Mouse (Mus musculus): Measurements from ENCODE around the gene C1qtnf2. TPM values are rescaled to one million over a fixed set of nuclear protein-coding genes. Genes with fewer than 3 reads are reported as not detected.

C1qtnf2 gene
- polyA plus RNA-seq, 1 experiment, result not detected

- TF ChIP-seq CTCF (IDR thresholded peaks at IDR 0.05; ENCODE audit: insufficient read depth, low read depth, low read length), result no peak
- TF ChIP-seq POLR2A (IDR thresholded peaks at IDR 0.05; ENCODE audit: insufficient read depth, low read depth, low read length), result no peak
- Histone ChIP-seq H3K4me3 (ENCODE audit: insufficient read depth, low read depth, low read length) (no peak overlapping the region), H3K27ac (ENCODE audit: insufficient read depth, low read depth, low read length) (no peak overlapping the region), H3K4me1 (ENCODE audit: control insufficient read depth, insufficient read depth, low read length) (0 out of 2 replicates have a peak, but pooled peaks cover 2% of the 10 kb centered on the region)
Measured at GRCm38 (mm10) chr11:43518086-43518485, 44.0 kb downstream of the C1qtnf2 start.

GRCm38 (mm10) chr11:43518821-43519220, 44.7 kb downstream of the C1qtnf2 start:
- Histone ChIP-seq H3K4me1 (ENCODE audit: control insufficient read depth, insufficient read depth, low read length) (0 out of 2 replicates have a peak, but pooled peaks cover 2% of the 10 kb centered on the region), H3K27ac (ENCODE audit: insufficient read depth, low read depth, low read length) (no peak overlapping the region), H3K4me3 (ENCODE audit: insufficient read depth, low read depth, low read length) (no peak overlapping the region)
- TF ChIP-seq CTCF (IDR thresholded peaks at IDR 0.05; ENCODE audit: insufficient read depth, low read depth, low read length), result no peak
- no peak for TF ChIP-seq POLR2A (IDR thresholded peaks at IDR 0.05; ENCODE audit: insufficient read depth, low read depth, low read length)

- no peak overlapping the region for H3K27ac ChIP-seq (ENCODE audit: insufficient read depth, low read depth, low read length)
- WGBS, result 86% methylated on average over 3 of the region's 3 CpGs
- 0 out of 2 replicates have a peak, but pooled peaks cover 2% of the 10 kb centered on the region for H3K4me1 ChIP-seq (ENCODE audit: control insufficient read depth, insufficient read depth, low read length)
- H3K4me3 ChIP-seq (ENCODE audit: insufficient read depth, low read depth, low read length), result no peak overlapping the region
- TF ChIP-seq POLR2A (IDR thresholded peaks at IDR 0.05; ENCODE audit: insufficient read depth, low read depth, low read length) (no peak), CTCF (IDR thresholded peaks at IDR 0.05; ENCODE audit: insufficient read depth, low read depth, low read length) (no peak)
Measured at GRCm38 (mm10) chr11:43520521-43520920, 46.4 kb downstream of the C1qtnf2 start.

GRCm38 (mm10) chr11:43528078-43528682, 54.1 kb downstream of the C1qtnf2 start:
- peak overlapping the region; percentile 90 for H3K4me3 ChIP-seq (ENCODE audit: insufficient read depth, low read depth, low read length)
- no peak overlapping the region for H3K27ac ChIP-seq (ENCODE audit: insufficient read depth, low read depth, low read length)
- 2% methylated on average over 25 of the region's 25 CpGs for WGBS
- peaks cover 5% of the 10 kb centered on the region for H3K4me1 ChIP-seq (ENCODE audit: control insufficient read depth, insufficient read depth, low read length)
- TF ChIP-seq CTCF (IDR thresholded peaks at IDR 0.05; ENCODE audit: insufficient read depth, low read depth, low read length) (no peak; the same call in 1 of the 2 replicates), POLR2A (IDR thresholded peaks at IDR 0.05; ENCODE audit: insufficient read depth, low read depth, low read length) (no peak)

- TF ChIP-seq CTCF (IDR thresholded peaks at IDR 0.05; ENCODE audit: insufficient read depth, low read depth, low read length), result no peak
- no peak; the same call in 1 of the 2 replicates for TF ChIP-seq POLR2A (IDR thresholded peaks at IDR 0.05; ENCODE audit: insufficient read depth, low read depth, low read length)
- under 1% methylated on average over 79 of the region's 79 CpGs for WGBS
Measured at GRCm38 (mm10) chr11:43528683-43529499, 54.8 kb downstream of the C1qtnf2 start, which contains the start of gene Ccnjl. Gene Ccnjl (plus strand): TSS chr11:43528784.

DNA sequence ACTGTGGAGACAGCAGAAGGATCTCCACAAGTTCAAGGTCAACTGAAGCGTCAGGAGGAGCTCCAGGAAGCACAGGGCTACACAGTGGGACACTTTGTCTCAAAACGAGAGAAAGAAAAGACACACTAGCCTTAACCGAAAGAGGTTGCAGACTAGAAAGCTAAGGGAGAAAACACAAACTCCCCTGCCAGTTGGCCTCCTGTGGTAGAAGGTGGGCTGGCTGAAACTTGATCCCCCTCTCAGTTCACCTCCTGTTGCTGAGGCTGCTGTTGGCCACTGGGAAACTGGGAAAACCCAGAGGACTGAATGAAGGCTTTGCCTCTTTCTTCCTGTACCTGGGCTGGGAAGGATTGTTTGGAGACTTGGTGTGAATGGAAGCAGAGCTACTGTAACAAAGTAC, 56.0 kb downstream of the C1qtnf2 start:
- no peak overlapping the region for H3K4me3 ChIP-seq (ENCODE audit: insufficient read depth, low read depth, low read length)
- 85% methylated on average over 3 of the region's 3 CpGs for WGBS
- H3K4me1 ChIP-seq (ENCODE audit: control insufficient read depth, insufficient read depth, low read length), result peaks cover 5% of the 10 kb centered on the region
- TF ChIP-seq CTCF (IDR thresholded peaks at IDR 0.05; ENCODE audit: insufficient read depth, low read depth, low read length), result no peak
- TF ChIP-seq POLR2A (IDR thresholded peaks at IDR 0.05; ENCODE audit: insufficient read depth, low read depth, low read length), result no peak
- H3K27ac ChIP-seq (ENCODE audit: insufficient read depth, low read depth, low read length), result no peak overlapping the region

More at GRCm38 (mm10) chr11:43528683-43529499, 54.8 kb downstream of the C1qtnf2 start, which contains the start of gene Ccnjl:
- Histone ChIP-seq H3K4me3 (ENCODE audit: insufficient read depth, low read depth, low read length) (peak within 1 kb of the TSS; percentile 90), H3K4me1 (ENCODE audit: control insufficient read depth, insufficient read depth, low read length) (peaks cover 5% of the 10 kb centered on the region), H3K27ac (ENCODE audit: insufficient read depth, low read depth, low read length) (no peak within 1 kb of the TSS)

DNA sequence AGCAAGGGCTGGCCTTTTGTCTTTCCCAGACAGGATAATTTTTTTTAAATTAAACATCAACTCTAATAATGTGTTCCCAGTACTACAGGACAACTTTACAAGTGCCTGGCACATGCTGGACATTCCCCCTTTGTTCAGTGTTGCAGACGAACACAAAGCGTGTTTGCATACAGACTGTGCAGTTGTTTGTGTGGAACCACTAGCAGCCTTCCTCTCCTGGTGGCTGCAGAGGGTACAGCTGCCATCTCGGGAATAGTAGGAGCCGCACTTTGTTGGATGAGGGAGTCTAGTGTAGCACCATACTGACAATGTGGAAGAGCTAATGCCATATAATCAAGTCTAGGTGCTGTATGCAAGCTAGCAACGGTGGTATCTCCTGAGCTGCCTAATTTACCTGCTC, 57.5 kb downstream of the C1qtnf2 start:
- no peak for TF ChIP-seq POLR2A (IDR thresholded peaks at IDR 0.05; ENCODE audit: insufficient read depth, low read depth, low read length)
- TF ChIP-seq CTCF (IDR thresholded peaks at IDR 0.05; ENCODE audit: insufficient read depth, low read depth, low read length), result no peak
- 73% methylated on average over 5 of the region's 5 CpGs for WGBS
- H3K4me1 ChIP-seq (ENCODE audit: control insufficient read depth, insufficient read depth, low read length), result peaks cover 5% of the 10 kb centered on the region
- no peak overlapping the region for H3K4me3 ChIP-seq (ENCODE audit: insufficient read depth, low read depth, low read length)
- no peak overlapping the region for H3K27ac ChIP-seq (ENCODE audit: insufficient read depth, low read depth, low read length)

DNA sequence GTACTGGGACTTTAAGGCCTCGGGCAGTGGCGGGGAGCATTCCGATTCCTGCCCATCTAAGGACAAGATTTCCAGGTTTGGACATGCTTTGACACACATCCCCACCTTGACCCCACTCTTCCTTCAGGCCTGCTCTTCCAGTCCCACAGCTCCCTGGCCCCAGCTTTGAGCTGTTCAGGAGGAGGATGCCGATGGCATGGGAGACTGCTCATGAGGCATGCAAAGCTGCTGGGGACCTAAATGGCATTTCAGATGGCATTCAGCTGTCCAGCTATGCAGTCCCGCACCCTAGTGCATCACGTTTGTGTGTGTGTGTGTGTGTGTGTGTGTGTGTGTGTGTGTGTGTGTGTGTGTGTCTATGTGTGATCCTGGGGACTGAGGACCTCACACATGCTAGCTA, 63.0 kb downstream of the C1qtnf2 start:
- H3K4me3 ChIP-seq (ENCODE audit: insufficient read depth, low read depth, low read length), result no peak overlapping the region
- TF ChIP-seq CTCF (IDR thresholded peaks at IDR 0.05; ENCODE audit: insufficient read depth, low read depth, low read length) (no peak), POLR2A (IDR thresholded peaks at IDR 0.05; ENCODE audit: insufficient read depth, low read depth, low read length) (no peak)
- no peak overlapping the region for H3K27ac ChIP-seq (ENCODE audit: insufficient read depth, low read depth, low read length)
- 96% methylated on average over 6 of the region's 6 CpGs for WGBS
- H3K4me1 ChIP-seq (ENCODE audit: control insufficient read depth, insufficient read depth, low read length), result no peaks in the 10 kb centered on the region

GRCm38 (mm10) chr11:43539863-43540262, 65.8 kb downstream of the C1qtnf2 start:
- WGBS, result 62% methylated on average over 6 of the region's 6 CpGs
- H3K4me1 ChIP-seq (ENCODE audit: control insufficient read depth, insufficient read depth, low read length), result no peaks in the 10 kb centered on the region
- TF ChIP-seq POLR2A (IDR thresholded peaks at IDR 0.05; ENCODE audit: insufficient read depth, low read depth, low read length) (no peak), CTCF (IDR thresholded peaks at IDR 0.05; ENCODE audit: insufficient read depth, low read depth, low read length) (no peak)
- H3K27ac ChIP-seq (ENCODE audit: insufficient read depth, low read depth, low read length), result no peak overlapping the region
- no peak overlapping the region for H3K4me3 ChIP-seq (ENCODE audit: insufficient read depth, low read depth, low read length)

Other genes starting within 250 kb of the C1qtnf2 start
- gene Pttg1, start 48.0 kb upstream of the C1qtnf2 start, polyA plus RNA-seq (2012; ENCODE audit: insufficient read depth, insufficient read length, low replicate concordance, missing spikeins), result not detected in 2 replicates
- gene Slu7, start 40.5 kb upstream of the C1qtnf2 start, polyA plus RNA-seq (2012; ENCODE audit: insufficient read depth, insufficient read length, low replicate concordance, missing spikeins), result not detected in 2 replicates
- gene Ccnjl, start 54.5 kb downstream of the C1qtnf2 start, polyA plus RNA-seq (2012; ENCODE audit: insufficient read depth, insufficient read length, low replicate concordance, missing spikeins), result not detected in 2 replicates
- not detected in 2 replicates for gene 4933415A04Rik, start 112.8 kb downstream of the C1qtnf2 start, polyA plus RNA-seq (2012; ENCODE audit: insufficient read depth, insufficient read length, low replicate concordance, missing spikeins)
- not detected in 2 replicates for gene Fabp6, start 127.3 kb downstream of the C1qtnf2 start, polyA plus RNA-seq (2012; ENCODE audit: insufficient read depth, insufficient read length, low replicate concordance, missing spikeins)
- gene Pwwp2a, start 207.7 kb downstream of the C1qtnf2 start, polyA plus RNA-seq (2012; ENCODE audit: insufficient read depth, insufficient read length, low replicate concordance, missing spikeins), result not detected in 2 replicates